Mouse (Mus musculus) left cerebral cortex, postnatal 4 days (tissue): ENCODE data around the gene Cmas. TPM values are rescaled to one million over a fixed set of nuclear protein-coding genes. Genes with fewer than 3 reads are reported as not detected.

Experiments used
- DNase-seq: peaks from one replicate; pipeline ENCODE4 v3.0.0-alpha.2; 2022
- intact Hi-C: fragments of 180-260 bp; cut with DNase I; formaldehyde crosslinking; loops from one replicate; pipeline ENCODE4 v1.15.1; 2025
- total RNA-seq, 2 experiments: library from RNA; stranded (reverse); gene quantifications; 2 replicates each; pipeline ENCODE4 v1.2.3; 2021

The Cmas gene
- total RNA-seq, 2 experiments from 2014 or later: 135 to 148 TPM

DNA sequence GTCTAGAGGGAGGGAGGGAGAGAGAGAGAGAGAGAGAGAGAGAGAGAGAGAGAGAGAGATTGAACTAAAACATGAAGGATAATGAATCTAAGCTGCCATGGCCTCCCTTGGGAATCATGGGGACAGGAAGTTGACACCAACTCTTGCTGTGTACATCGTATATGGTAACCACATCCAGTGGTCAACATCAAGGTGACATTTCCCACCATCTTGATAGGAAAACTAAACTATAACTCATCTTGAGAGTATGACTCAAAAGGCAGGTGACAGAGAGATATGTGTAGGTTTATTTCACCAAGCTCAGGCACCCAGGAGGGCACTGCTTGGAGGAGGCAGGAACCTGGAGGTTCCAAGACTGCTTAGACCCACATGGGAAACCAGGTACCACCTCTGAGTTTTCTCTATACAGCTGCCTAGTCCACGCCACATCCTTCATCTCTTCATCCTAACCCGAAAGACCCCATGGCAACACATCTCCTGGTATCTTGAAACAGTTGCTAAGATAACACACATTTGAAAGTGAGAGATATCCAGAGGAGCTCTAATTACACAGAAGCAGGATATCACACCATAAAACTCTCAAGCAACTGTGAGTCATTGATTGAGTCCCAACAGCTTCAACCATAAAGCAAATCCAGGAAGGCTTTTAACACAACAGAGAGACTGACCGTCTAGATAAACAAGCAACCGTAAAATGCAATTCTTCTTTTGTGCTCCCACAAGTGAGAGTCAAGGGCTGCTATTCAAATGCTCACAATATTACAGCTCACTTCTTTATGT lies 66.7 kb downstream of the Cmas start:
- no peak for DNase-seq
- intact Hi-C loops: no loop called here

Other genes with a start within 250 kb of the Cmas start
- gene Ldhb, start 248.7 kb upstream of the Cmas start, total RNA-seq: 100 to 1,000 TPM; 205 to 218 TPM
- 1 to 10 TPM; 4.2 to 4.4 TPM for gene Kcnj8, start 185.1 kb upstream of the Cmas start, total RNA-seq
- 1 to 10 TPM; 7.3 to 8.5 TPM for gene Abcc9, start 54.4 kb upstream of the Cmas start, total RNA-seq
- under 1 TPM in 1 of 2 experiments, not detected in 1; 0.16 TPM for gene Sult6b2, start 47.8 kb downstream of the Cmas start, total RNA-seq
- 10 to 100 TPM; 31.4 to 33.5 TPM for gene St8sia1, start 207.8 kb downstream of the Cmas start, total RNA-seq